In genomic region chrX:77517274-77518085, GRCm38 (mm10) we compare ENCODE assay signal across 20 mouse cellular contexts. TPM values are rescaled to one million over a fixed set of nuclear protein-coding genes. Genes with fewer than 3 reads are reported as not detected.
DNase-seq lines count a peak whose midpoint lies in the region; ATAC-seq and TF ChIP-seq lines count a peak whose summit lies in the region.
"Had no signal": no experiment of that assay in that cellular context is flagged by ENCODE, and none has a peak within 500 bp of the region (broad histone marks: within the 10 kb centered on the region; RNA-seq: fewer than 3 reads in every experiment).

No protein-coding gene starts in this region.

- no peak for TF ChIP-seq EP300 in lung, postnatal 0 days (IDR thresholded peaks at IDR 0.05)

- peaks cover 10% of the 10 kb centered on the region; the same call in 1 of the 2 replicates for H3K4me1 ChIP-seq in intestine, embryonic 16.5 days (ENCODE audit: control insufficient read depth, insufficient read depth, low read length)
- no peaks in the 10 kb centered on the region; the same call in 1 of the 2 replicates for H3K4me1 ChIP-seq in lung, postnatal 0 days (ENCODE audit: insufficient read depth, low read depth, low read length)
- H3K4me1 ChIP-seq: embryonic facial prominence, embryonic 12.5 days had no signal

- H3K9ac ChIP-seq in intestine, embryonic 16.5 days (ENCODE audit: low read depth, low read length) = no peak overlapping the region
- no peak overlapping the region for H3K9ac ChIP-seq in lung, postnatal 0 days (replicated peaks; ENCODE audit: low read depth)
- H3K9ac ChIP-seq: embryonic facial prominence, embryonic 12.5 days; hindbrain, embryonic 13.5 days; liver, embryonic 13.5 days; lung, embryonic 14.5 days; midbrain, embryonic 12.5 days had no signal

- no peak overlapping the region for H3K4me3 ChIP-seq in intestine, embryonic 16.5 days (ENCODE audit: low read length)
- no peak overlapping the region for H3K4me3 ChIP-seq in lung, postnatal 0 days (ENCODE audit: low read depth, low read length)
- H3K4me3 ChIP-seq: embryonic facial prominence, embryonic 12.5 days; hindbrain, embryonic 13.5 days; liver, embryonic 13.5 days; midbrain, embryonic 12.5 days had no signal

- no peak overlapping the region for H3K4me2 ChIP-seq in intestine, embryonic 16.5 days (ENCODE audit: low read depth, low read length)
- H3K4me2 ChIP-seq in lung, postnatal 0 days (replicated peaks; ENCODE audit: low read depth, low read length) = no peak overlapping the region
- H3K4me2 ChIP-seq: embryonic facial prominence, embryonic 12.5 days; hindbrain, embryonic 13.5 days; liver, embryonic 13.5 days; lung, embryonic 14.5 days; midbrain, embryonic 12.5 days had no signal

- no peaks in the 10 kb centered on the region for H3K36me3 ChIP-seq in intestine, embryonic 16.5 days (ENCODE audit: control insufficient read depth, insufficient read depth, low read length)
- H3K36me3 ChIP-seq in lung, postnatal 0 days (ENCODE audit: insufficient read depth, low read length) = no peaks in the 10 kb centered on the region
- H3K36me3 ChIP-seq: embryonic facial prominence, embryonic 12.5 days; hindbrain, embryonic 13.5 days; liver, embryonic 13.5 days; midbrain, embryonic 12.5 days had no signal

- 29% methylated on average over 8 of the region's 8 CpGs for WGBS in intestine, embryonic 16.5 days
- WGBS in lung, postnatal 0 days = 26% methylated on average over 8 of the region's 8 CpGs

- no peak overlapping the region; the same call in 1 of the 2 replicates for H3K27ac ChIP-seq in intestine, embryonic 16.5 days (ENCODE audit: low read length)
- no peak overlapping the region for H3K27ac ChIP-seq in lung, postnatal 0 days (ENCODE audit: low read length)
- H3K27ac ChIP-seq: embryonic facial prominence, embryonic 12.5 days; hindbrain, embryonic 13.5 days; liver, embryonic 13.5 days; macrophage; midbrain, embryonic 12.5 days; stomach, postnatal 0 days had no signal

- no peaks in the 10 kb centered on the region for H3K9me3 ChIP-seq in intestine, embryonic 16.5 days (ENCODE audit: control insufficient read depth, low read length)
- no peaks in the 10 kb centered on the region for H3K9me3 ChIP-seq in lung, postnatal 0 days (ENCODE audit: low read length)
- H3K9me3 ChIP-seq: embryonic facial prominence, embryonic 12.5 days; hindbrain, embryonic 13.5 days; liver, embryonic 13.5 days; midbrain, embryonic 12.5 days had no signal

- peak; percentile 9 to 27 for DNase-seq in spleen, postnatal 36 days (ENCODE audit: low spot score in 2 of 2)
- no peak for DNase-seq in spleen, postnatal 10 days (ENCODE audit: low spot score in 2 of 2)
- peak; percentile 25 for DNase-seq in T-cell, adult 2 months (ENCODE audit: low spot score)
- DNase-seq in lung, postnatal 0 days (ENCODE audit: low spot score) = no peak
- no peak for DNase-seq in retina, postnatal 1 day
- DNase-seq in gastrocnemius, postnatal 4 days (ENCODE audit: low spot score in 2 of 2) = no peak
- DNase-seq: adrenal gland, adult 8-10 months; cerebellum, adult 9-10 months; heart, postnatal 14 days; kidney, adult 11 months; liver, embryonic 13.5 days; lung, embryonic 14.5 days; right cerebral cortex, postnatal 14 days had no signal

- no peak for TF ChIP-seq CTCF in lung, postnatal 0 days (IDR thresholded peaks at IDR 0.05)

- no peaks in the 10 kb centered on the region for H3K27me3 ChIP-seq in intestine, embryonic 16.5 days (replicated peaks; ENCODE audit: control insufficient read depth, insufficient read depth, low read length)
- H3K27me3 ChIP-seq in lung, postnatal 0 days (replicated peaks; ENCODE audit: insufficient read depth, low read length) = no peaks in the 10 kb centered on the region
- H3K27me3 ChIP-seq: embryonic facial prominence, embryonic 12.5 days; hindbrain, embryonic 13.5 days; liver, embryonic 13.5 days; midbrain, embryonic 12.5 days had no signal

- peak; percentile 69 for ATAC-seq in intestine, embryonic 16.5 days
- no peak for ATAC-seq in lung, postnatal 0 days
- ATAC-seq: forebrain, embryonic 16.5 days had no signal

RNA-seq across cellular contexts. Expression of gene Tbl1x, which starts 6.7 kb away (rescaled TPM):
- 49.6 and 53.3 TPM in 2 replicates for polyA plus RNA-seq in intestine, embryonic 16.5 days (2015; fragmentation: Nextera tagmentation; extraction: Ambion mirVana)
- 37.9 and 45.2 TPM in 2 replicates for polyA plus RNA-seq in lung, postnatal 0 days (2015; fragmentation: Nextera tagmentation; extraction: Ambion mirVana)
- 10 to 100 TPM; 39.1 to 39.3 TPM for total RNA-seq in gastrocnemius, postnatal 4 days (2021)

Comparison
In these comparisons a context has a peak if more than half of its experiments do, and no peak if none do; other contexts are left out.
1. DNase-seq: peak in spleen, postnatal 36 days (2 of 2) and T-cell, adult 2 months (single experiment); none in spleen, postnatal 10 days (0 of 2), lung, postnatal 0 days (single experiment), retina, postnatal 1 day (single experiment) and gastrocnemius, postnatal 4 days (0 of 2).